Mouse (Mus musculus) left cerebral cortex, adult 11 months (tissue): ENCODE results near the gene Defb18.
"Not testable (repeated sequence)": the region's sequence is repeated elsewhere in the genome, so short reads cannot be mapped to it uniquely, and the experiment has no call there.

Source experiments
- DNase-seq: peaks from one replicate; pipeline ENCODE4 v3.0.0; 2022; ENCODE audit warnings: low spot score

Defb18 gene

GRCm38 (mm10) chr1:18237343-18237742 lies at the start of gene Defb18:
TSS of gene Defb18 (minus strand) at chr1:18237443.
- no peak for DNase-seq

GRCm38 (mm10) chr1:18271095-18271494 lies 33.9 kb upstream of the Defb18 start:
- DNase-seq, result no peak

- no peak for DNase-seq
Observed at GRCm38 (mm10) chr1:18268845-18269244, 31.6 kb upstream of the Defb18 start.

GRCm38 (mm10) chr1:18265038-18265437 lies 27.8 kb upstream of the Defb18 start, which contains the start of gene Defb41:
TSS of gene Defb41 (minus strand) at chr1:18265138.
- DNase-seq, result no peak

GRCm38 (mm10) chr1:18245801-18246580 lies 8.7 kb upstream of the Defb18 start:
- DNase-seq, result not testable (repeated sequence)

GRCm38 (mm10) chr1:18223385-18223945 lies 13.8 kb downstream of the Defb18 start:
- no peak for DNase-seq

- no peak for DNase-seq
Observed at GRCm38 (mm10) chr1:18191719-18192118, 45.5 kb downstream of the Defb18 start.

- DNase-seq, result no peak
Observed at GRCm38 (mm10) chr1:18190714-18191712, 46.2 kb downstream of the Defb18 start.
